Mouse (Mus musculus) right cerebral cortex, postnatal 25 days (tissue): ENCODE measurements around the gene Acbd4.
A peak's percentile ranks its signal among the peaks of the same experiment; 100 is the strongest.

Experiments used
- DNase-seq: peaks from one replicate; pipeline ENCODE4 v3.0.0; 2022

Acbd4 gene

DNA sequence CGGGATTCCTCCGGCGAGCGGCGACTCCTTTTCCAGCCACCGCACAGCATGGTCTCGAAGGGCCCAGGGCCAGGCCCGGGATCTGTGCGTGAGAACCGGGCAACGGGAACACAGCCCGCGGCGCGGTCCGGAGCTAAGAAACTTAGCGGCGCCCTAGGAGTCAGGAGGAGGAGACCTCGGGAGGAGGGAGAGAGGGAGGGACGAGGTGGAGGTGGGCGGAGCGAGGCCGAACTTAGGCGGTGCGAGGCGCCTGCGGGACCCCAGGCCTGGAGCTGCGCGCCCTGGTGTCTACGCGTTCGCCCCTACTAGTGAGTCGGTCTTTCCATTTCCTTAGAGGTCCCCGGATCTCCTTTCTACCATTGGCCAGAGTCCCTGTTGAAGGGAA is at the start of gene Acbd4, which contains the start of gene Plcd3:
Gene Acbd4, plus strand, starts transcription at position 202 of the 385 bp plus-strand sequence.
Gene Plcd3, minus strand, starts transcription at position 178 of the 385 bp plus-strand sequence.
- DNase-seq = peak; percentile 70

DNA sequence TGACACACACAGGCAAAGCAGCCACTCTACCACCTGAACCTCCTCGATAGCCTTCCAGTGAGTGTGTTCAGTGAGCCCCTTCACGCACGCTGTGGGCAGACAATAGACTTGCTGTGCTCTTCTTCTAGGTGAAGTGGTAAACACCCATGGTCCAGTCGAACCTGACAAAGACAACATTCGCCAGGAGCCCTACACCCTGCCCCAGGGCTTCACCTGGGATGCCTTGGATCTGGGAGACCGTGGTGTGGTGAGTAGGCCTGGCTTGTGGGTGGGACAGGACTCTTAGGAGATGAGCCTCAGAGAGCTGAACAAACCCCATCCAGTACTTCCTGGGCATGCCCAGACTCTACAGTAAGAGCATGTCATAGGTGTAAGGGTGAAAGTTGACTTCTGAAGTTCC is 49.4 kb upstream of the Acbd4 start:
- no peak for DNase-seq

DNA sequence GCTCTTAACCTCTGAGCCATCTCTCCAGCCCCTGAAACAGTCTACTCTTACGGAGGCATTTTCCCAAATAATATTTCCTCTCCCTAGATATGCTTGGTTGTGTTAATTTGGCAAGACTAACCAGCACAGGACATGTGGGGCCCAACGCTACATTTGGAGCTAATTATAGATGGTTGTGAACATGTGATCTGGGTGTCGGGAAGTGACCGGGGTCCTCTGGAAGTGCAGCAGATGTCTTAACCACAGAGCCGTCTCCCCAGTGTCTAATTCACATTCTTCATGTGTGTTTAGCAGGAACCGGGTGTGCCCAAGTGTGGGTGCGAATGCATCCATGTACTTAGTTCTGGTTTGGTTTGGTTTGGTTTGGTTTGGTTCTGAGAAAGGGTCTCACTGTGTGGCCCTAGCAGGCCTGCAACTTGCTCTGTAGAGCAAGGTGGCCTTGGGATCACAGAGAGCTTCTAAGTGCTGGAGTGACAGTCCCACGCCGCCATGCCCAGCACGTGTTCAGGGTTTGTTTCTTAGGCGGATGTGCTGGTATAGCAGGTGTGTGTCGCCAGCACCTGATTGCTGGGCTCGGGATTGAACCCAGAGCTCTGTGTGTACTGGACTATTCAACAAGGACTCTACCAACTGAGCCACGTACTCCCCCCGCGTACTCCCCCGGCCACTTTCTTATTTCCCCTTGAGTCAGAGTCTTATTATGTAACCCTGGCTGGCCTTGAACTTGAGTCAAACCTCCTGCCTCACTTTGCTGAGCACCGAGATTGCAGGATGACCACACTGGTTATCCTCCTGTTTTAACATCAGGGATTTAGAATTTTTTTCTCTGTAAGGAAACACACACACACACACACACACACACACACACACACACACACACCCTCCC is 48.0 kb upstream of the Acbd4 start:
- no peak for DNase-seq

DNA sequence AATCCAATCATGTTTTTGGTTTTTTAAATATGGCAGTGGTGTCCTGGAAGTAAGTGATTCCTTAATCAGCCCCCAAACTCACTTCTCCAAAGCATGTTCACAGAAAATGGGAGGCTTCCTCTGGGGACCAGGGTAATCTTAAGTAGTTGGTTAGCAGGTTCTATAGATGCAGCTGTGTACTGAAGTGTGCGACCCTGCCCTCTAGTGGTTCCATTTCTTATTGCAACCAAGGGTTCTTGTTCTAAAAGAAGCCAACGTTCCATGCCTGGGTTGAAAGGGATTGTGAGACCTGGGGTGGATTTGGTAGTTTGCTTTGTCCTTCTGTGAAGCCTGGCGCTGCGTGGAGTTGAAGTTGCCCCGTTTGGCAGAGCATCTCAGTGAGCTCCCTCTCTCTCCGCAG is 46.7 kb upstream of the Acbd4 start:
- peak; percentile 63 for DNase-seq

DNA sequence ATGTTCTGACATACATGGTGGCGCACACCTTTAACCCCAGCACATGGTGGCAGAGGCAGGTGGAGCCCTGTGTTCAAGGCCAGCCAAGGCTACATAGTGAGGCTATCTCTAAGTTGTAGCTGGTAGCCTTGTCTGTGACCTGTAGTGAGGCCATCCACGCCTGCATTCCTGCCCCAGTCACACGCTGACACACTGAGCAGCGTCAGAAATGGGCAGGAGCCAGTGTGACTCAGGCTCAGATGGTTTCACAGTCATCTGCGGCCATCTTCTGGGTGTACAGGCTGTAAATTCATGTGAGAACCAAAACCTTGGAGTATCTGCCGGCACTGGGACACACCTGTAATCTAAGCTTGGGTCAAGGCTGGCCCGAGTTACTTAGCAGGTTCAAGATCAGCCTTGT is 44.8 kb upstream of the Acbd4 start:
- DNase-seq = no peak

DNA sequence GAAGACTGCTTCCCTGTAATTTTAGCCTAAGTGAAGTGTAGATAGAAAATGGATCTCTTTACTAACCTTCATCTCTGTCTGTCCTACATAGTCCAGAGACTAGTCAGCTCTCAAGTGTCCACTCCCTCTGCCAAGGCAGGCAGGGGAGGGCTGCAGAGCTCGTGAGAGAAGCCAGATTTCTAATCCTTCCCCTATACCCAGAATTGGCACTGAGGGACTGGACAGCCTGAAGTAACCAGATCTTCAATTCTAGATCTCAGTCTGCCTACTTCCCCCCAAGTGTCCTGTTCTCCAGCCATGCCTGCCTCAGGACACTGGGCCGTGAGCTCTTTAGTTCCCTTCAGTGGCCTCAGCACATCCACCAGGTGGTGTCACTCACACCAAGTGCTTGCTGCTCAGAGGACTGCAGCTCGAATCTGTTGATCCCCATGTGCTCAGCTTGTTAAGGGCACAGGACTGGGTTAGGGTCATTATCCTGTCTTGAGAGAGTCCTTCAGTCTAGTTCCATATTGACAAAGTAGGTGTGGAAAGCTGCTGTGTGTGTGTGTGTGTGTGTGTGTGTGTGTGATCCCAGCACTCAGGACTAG is 42.9 kb upstream of the Acbd4 start:
- no peak for DNase-seq

DNA sequence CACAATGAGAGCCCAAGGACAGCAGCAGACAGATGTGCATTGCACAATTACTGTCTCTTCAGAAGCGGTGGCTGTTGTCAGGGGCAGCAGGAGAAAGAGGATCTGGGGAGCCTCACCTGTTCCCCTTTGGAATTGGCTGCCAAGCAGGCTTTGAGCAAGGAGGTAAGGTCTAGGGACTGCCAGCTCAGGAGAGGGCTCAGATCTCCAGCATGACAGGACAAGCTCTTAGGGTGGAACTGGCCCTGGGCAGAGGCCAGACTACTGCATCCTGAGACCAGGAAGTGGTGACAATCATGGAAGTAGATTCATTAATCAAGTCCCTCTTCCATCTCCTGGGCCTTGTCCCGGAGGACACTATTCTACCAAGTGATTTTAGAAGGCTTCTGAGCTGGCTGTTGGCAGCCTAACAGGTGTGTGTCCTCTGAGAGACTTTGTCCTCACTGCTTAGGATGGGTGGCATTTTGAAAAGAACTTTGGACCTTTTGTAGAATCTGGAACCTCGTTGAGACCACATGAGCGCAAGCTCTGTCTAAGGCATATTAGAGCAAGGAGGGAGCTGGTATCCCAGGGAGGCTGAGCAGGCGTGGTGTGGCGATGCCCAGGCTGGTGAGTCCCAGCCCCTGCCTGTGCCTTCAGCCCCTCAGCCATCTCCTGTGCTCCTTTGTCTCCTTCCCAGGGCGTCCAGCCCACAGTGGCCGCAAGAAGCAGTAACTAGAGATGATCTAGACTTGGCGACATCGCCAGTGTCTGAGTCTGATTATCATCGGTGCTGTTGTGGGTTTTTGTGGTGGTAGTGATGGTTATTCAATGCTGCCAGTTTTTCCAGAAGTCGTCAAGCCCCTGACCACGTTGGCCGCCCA is 35.1 kb upstream of the Acbd4 start:
- no peak for DNase-seq

DNA sequence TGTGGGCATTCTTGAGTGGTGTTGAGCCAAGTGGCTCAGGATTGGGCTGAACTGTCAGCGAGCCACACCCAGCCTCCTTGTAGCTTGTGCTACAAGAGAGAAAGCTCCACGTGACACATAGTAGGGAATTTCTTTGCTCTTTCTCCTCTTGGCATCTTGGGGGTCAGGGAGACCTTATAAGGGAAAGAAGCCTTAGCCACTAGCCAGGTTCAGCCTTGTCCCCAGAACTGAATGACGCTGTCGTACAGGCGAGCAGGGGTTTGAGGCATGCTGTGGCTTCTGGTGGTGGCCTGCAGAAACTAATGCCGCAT is 34.5 kb upstream of the Acbd4 start:
- DNase-seq = no peak

DNA sequence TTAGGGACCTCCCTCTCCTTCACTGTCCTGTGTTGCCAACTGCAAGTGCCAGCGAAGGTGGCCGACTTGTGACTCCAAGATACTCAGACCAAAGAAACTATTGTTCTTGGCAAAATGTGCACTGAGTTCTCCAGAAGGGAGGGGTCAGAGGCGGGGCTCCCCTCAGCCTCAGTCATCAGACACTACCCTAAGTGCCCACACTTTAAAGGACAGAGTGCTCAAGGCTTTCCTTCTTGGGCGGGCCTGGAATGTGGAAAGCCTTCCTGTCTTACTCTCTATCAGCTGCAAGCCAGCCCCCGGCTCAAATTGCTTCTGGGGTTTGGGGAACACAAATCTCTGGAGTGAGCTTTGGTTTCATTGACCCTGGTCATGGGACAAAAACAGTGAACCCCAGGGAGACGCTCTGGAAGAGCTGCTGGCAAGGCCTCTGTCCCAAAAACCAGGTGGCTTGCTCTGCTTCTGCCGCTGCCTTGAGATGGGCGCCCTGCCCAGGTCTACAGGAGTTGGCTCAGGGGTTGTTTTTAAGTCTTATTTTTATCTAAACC is 34.0 kb upstream of the Acbd4 start:
- DNase-seq = no peak

- DNase-seq = no peak
Observed at GRCm38 (mm10) chr11:103068272-103068671, 33.2 kb upstream of the Acbd4 start.

- DNase-seq = no peak
Observed at GRCm38 (mm10) chr11:103068884-103069283, 32.6 kb upstream of the Acbd4 start.

DNA sequence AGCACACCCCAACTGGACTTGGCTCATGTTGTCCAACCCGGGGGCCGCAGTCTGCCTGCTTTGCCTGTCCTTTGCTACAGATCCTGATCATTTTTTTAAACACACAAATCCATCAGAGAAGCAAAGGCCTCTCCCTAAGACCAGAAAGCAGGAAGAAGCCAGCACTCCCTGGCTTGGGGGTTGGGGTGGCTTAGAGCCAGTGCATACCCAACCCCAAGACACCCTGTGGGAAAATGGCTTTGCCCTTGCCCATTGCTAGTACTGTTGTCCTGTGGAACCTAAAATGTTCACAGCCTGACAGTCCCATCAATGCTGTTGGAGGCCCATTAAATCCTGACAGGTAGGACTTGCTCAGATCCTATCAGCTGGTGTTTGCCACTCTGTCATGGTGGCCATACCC is 31.8 kb upstream of the Acbd4 start:
- no peak for DNase-seq

- no peak for DNase-seq
Observed at GRCm38 (mm10) chr11:103070322-103070880, 31.1 kb upstream of the Acbd4 start.

GRCm38 (mm10) chr11:103073671-103074070 is 27.8 kb upstream of the Acbd4 start:
- no peak for DNase-seq

DNA sequence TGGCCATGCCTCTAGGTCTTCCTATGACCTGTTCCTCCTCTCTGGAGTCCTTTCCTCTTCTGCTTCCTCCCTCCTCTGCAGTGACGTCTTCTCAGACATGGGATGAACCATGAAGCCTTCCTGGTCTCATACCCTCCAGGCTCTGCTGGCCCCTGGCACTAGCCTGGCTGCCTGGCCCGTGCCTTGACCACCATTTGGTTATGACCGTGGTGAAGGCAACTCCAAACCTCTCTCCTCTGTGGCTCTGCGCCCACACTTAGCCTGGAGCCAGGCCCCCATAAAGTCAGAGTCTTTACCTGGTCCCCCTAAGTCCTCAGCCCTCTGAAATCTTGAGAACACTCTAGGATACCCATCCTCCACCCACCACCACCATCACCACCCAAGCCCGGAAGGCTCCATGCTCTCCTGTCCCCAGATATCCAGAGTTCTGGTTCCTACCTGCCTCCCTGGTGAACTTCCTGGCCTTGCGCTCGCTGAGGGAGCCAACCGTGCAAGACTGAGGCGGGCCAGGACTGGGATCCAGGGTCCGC is 27.3 kb upstream of the Acbd4 start:
- DNase-seq = no peak

GRCm38 (mm10) chr11:103074796-103075323 is 26.6 kb upstream of the Acbd4 start:
- DNase-seq = no peak

DNA sequence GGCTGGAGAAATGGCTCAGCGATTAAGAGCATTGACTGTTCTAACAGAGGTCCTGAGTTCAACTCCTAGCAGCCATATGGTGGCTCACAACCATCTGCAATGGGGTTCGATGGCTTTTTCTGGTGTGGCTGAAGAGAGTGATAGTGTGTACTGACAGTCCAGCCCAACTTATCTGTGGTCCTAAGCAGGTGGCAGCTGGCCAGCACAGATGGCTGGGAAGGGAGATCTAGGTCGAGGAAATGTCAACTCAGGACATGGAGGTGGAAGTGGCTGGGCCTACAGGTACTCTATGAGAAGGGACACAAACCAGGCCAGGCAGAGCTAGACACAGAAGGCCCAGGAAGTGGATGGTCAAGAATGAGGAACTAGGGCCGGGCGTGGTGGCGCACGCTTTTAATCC is 25.5 kb upstream of the Acbd4 start:
- DNase-seq = no peak

DNA sequence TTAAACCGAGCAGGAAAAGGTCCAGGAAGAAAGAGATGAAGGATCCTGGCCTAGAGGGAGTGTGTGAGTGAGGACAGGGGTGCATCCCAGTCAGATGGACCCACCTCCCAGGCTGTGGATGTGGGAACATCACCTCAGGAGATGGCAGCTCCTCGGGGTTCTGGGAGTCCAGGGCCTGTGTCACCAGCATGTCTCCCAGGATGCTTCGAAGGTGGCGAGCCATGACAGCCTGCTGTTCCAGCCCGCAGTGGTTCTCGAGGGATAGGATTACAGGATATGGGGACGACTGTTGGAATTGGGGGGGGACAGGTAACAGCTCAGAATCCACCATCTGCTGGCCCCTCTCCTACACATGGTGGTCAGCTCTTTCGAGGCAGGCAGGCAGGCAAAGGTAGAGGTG is 24.9 kb upstream of the Acbd4 start:
- DNase-seq = no peak

GRCm38 (mm10) chr11:103078131-103078530 is 23.4 kb upstream of the Acbd4 start:
- no peak for DNase-seq

- no peak for DNase-seq
Observed at GRCm38 (mm10) chr11:103080323-103081091, 21.0 kb upstream of the Acbd4 start.

DNA sequence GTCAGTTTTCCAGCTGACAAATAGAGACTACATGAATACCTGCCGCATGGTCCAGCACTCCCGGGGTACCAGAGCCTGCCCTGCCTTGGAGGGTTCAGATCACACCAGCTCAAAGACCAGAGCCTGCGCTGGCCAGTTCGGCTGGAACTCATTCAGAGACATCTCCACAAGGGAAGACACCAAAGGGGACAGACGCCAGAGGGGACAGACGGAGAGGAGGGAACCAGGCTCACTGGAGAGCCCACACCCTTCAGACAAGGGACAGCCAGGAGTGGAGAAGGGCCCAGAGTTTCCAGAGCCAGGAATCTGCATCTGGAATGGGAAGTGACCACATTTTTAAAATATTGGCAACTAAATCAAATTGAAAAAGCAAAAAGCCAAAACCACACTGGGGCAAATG is 19.9 kb upstream of the Acbd4 start:
- DNase-seq = no peak

DNA sequence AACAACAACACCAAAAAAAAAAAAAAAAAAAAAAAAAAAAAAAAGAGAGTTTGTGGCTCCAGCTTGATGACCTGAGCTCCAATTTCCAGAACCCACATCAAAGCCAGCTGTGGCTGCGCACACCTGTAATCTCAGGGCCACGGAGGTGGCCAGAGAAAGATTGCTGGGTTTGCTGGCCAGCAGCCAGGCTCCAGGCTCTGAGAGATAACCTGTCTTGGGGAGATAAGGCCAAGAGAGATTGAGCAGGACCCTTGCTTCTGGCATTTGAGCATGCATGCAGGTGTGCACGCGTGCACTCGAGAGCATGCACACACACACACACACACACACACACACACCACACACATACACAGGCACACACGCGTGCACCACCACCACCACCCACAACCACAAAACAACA is 8.2 kb upstream of the Acbd4 start:
- no peak for DNase-seq
